Mouse (Mus musculus) bone marrow macrophage, adult 2 months (primary cell): ENCODE results near the gene Fadd.

ENCODE experiments used
- CTCF ChIP-seq: IDR thresholded peaks from 2 replicates; pipeline ENCODE4 v1.5.1; 2012; ENCODE audit warnings: low read depth, mild to moderate bottlenecking, low read length, moderate library complexity
- POLR2A ChIP-seq: IDR thresholded peaks from 2 replicates; pipeline ENCODE4 v1.6.1; 2012; ENCODE audit warnings: mild to moderate bottlenecking, low read depth, low read length, borderline replicate concordance

DNA sequence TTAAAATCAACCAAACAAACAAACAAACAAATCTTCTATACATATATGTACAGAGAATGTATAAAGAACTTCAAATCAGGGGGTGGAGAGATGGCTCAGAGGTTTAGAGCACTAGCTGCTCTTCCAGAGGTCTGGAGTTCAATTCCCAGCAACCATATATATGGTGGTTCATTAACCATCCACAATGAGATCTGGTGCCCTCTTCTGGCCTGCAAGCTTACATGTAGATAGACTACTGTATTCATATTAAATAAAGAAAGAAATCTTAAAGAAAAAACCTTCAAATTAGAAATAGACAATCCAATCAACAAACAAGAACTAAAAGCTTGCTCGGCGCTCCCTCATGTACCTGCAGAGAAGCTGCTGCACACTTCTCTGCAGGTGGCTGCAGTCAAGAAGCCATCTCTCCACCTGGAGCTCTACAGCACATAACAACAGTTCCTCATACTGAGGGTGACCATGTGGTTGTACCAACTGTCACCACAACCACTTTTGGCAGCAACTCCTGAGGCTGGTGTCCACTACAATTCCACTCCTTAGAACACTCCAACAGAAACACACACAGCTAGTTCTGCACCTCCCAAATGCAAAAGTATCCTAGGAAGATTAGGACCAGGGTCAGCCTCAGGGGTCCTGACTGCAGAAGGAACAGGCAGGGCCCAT is 32.2 kb downstream of the Fadd start:
- TF ChIP-seq CTCF (no peak), POLR2A (no peak)
